Mouse (Mus musculus) spleen, adult 18-20 months (tissue): ENCODE results near the gene Zbtb16.

Experiments used
- DNase-seq, 2 experiments: peaks; one replicate each; pipeline ENCODE4 v3.0.0; 2022; ENCODE audit warnings: mixed read lengths in 2 of 2

Zbtb16 gene

DNA sequence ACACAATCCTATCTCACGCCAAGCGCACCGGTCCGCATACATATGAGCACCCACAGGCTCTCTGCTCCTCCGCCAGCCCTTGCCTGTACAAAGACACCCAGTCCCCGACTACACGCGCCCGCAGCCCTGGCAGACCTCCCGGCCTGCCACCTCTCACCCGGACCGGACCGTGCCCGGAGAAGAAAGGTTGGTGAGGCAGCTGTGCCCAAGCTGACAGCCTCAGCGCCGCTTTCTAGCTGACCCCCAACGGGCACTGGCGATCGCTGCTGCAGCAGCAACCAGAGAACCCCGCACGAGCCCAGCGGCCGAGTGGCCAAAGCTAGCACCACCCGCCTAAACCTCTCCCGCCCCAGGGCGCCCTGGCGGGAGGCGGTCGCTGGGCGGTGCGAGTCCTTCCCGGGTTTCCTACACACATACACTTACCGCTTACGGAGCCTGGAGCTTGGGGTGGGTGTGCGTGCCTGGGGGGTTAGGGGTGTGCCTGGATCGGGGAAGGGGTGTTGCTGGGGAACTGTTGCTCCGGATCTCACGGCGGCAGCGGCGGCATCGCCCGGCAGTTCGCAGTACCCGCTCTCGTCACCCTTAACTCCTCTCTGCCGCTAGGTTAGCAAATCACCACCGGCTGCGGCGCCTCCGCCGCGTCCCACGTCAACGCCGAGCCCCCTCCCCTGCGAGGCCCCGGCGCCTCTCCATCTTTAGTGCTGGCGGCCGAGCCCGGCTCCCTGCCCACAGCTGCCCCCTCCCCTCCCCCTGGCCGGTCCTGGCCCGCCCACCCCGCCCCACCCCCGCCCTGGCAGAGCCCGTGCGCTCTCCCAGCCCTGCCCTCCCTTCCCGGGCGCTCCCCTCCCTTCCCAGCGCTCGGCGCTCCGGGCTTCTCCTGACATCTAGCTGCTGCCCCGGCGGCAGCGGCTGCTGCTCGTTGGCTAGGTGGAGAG is at the start of gene Zbtb16:
TSS of gene Zbtb16 (minus strand) at position 592 of the 935 bp plus-strand sequence.
- DNase-seq = peak; percentile 19 to 30

DNA sequence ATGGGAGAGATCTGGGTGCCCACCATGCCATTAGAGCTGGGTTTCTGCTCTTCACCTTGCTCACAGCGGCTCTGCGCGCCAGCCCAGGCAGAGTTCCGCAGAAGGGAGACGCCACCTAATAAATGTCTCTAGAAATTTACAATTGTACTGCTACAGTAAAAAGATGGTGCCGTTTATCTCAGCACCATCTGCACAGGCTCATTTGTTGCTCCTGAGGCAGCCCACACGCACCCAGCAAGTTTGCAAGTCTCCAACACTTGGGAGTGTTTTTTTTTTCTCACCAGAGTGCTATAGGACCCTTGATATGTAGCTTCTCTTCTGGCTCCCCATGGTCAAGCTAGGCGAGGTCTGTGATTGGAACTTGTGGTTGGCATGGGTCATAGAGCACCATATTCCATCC is 36.9 kb upstream of the Zbtb16 start:
- DNase-seq = no peak

- no peak for DNase-seq
Measured at GRCm38 (mm10) chr9:48866523-48867121, 30.6 kb upstream of the Zbtb16 start.

- no peak for DNase-seq
Measured at GRCm38 (mm10) chr9:48865235-48865634, 29.2 kb upstream of the Zbtb16 start.

GRCm38 (mm10) chr9:48861481-48861880 is 25.5 kb upstream of the Zbtb16 start:
- DNase-seq = no peak

- DNase-seq = peak; percentile 22 to 40
Measured at GRCm38 (mm10) chr9:48860526-48860845, 24.5 kb upstream of the Zbtb16 start.

DNA sequence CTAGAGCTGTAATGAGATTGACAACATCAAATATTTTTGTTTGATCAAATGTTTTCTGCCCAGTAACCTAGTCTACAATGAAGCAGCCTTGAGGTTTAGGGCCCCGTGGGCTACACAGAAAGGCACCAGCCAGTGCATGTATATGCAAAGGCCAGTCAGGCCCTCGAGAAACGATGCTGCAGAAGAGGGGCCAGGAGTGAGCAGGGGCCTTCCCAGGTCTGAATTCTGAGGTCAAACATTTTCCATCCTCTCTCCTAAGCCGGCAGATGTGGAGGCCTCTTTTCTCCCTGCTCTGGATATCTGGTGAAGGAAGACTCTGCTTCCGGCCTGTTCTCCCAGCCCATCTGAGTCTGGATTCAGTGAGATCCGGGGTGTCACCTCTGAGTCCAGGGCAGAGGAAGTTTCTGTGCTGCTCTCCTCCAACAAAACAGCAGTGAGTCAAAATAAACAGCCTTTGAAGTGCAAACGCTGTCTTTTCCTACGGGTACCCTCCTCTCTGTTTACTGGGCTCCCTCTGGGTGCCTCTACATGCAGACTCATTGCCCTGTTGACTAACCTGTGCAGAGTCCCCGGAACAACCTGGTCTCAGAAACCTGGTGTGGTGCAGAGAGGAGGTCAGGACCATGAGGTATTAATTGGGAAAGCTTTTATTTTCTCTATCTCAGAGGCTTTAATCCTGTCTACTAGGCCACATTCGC is 24.0 kb upstream of the Zbtb16 start:
- DNase-seq = no peak

GRCm38 (mm10) chr9:48857944-48858343 is 21.9 kb upstream of the Zbtb16 start:
- DNase-seq = no peak

DNA sequence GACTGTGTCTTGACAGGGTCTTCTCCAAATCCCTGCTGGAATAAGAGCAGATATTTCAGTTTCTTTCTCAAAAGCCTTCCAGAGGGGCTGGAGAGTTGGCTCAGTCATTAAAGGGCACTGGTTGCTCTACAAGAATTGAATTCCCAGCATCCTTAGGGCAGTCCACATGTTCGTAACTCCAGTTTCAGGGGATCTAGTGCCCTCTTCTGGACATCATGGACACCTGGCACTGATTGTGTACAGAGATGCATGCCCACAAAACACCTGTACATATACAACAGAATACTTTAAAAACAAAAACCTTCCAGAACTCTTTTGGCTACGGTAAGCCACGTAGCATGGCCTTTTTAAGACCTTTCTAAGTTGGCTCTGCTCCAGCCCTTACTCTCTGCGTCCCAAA is 20.2 kb upstream of the Zbtb16 start:
- no peak for DNase-seq

GRCm38 (mm10) chr9:48849531-48849930 is 13.5 kb upstream of the Zbtb16 start:
- no peak for DNase-seq

GRCm38 (mm10) chr9:48839568-48839967 is 3.5 kb upstream of the Zbtb16 start:
- no peak for DNase-seq

- no peak for DNase-seq
Measured at GRCm38 (mm10) chr9:48838346-48838745, 2.3 kb upstream of the Zbtb16 start.

DNA sequence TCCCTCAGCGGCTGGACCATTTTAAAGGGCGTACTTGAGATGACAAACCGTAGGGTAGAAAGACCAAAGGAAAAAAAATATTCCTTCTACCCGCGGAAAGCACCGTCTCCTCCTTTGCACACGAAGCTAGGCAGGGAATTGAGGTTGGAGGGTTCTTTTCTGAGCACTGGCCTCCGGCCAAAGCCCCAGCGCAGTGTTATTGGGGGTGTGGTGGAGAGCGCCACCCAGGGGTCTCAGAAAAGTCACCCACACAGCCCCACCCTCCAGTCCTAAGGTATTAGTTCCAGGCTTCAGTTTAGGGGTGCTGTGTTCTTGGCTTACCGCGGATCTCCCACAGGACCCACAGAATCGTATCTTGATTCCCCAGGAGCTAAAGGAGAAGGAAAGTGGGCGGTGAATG is 1.2 kb upstream of the Zbtb16 start:
- DNase-seq = no peak

- no peak for DNase-seq
Measured at GRCm38 (mm10) chr9:48836566-48836930, 526 bp upstream of the Zbtb16 start.

GRCm38 (mm10) chr9:48834541-48835411 is 1.2 kb downstream of the Zbtb16 start:
- DNase-seq = no peak

GRCm38 (mm10) chr9:48834006-48834405 is 2.0 kb downstream of the Zbtb16 start:
- DNase-seq = no peak

DNA sequence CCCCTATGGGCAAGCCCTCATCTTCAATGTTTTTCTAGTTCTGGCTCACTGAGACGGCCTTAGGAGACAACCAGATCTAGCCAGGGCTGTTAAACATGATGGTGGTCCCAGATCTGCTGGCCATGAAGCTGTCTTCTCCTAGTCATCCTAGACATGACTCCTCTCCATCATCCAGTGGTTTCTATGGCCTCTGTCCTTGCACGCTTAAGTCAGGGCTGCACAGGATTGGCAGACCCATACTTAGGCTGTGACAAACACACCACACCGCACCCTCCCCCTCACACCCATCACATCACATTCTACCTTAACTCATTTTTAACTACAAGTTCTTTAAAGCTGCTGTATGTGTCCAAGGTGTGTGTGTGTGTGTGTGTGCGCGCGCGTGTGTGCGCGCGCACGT is 2.5 kb downstream of the Zbtb16 start:
- no peak for DNase-seq

- no peak for DNase-seq
Measured at GRCm38 (mm10) chr9:48832473-48833100, 3.4 kb downstream of the Zbtb16 start.

DNA sequence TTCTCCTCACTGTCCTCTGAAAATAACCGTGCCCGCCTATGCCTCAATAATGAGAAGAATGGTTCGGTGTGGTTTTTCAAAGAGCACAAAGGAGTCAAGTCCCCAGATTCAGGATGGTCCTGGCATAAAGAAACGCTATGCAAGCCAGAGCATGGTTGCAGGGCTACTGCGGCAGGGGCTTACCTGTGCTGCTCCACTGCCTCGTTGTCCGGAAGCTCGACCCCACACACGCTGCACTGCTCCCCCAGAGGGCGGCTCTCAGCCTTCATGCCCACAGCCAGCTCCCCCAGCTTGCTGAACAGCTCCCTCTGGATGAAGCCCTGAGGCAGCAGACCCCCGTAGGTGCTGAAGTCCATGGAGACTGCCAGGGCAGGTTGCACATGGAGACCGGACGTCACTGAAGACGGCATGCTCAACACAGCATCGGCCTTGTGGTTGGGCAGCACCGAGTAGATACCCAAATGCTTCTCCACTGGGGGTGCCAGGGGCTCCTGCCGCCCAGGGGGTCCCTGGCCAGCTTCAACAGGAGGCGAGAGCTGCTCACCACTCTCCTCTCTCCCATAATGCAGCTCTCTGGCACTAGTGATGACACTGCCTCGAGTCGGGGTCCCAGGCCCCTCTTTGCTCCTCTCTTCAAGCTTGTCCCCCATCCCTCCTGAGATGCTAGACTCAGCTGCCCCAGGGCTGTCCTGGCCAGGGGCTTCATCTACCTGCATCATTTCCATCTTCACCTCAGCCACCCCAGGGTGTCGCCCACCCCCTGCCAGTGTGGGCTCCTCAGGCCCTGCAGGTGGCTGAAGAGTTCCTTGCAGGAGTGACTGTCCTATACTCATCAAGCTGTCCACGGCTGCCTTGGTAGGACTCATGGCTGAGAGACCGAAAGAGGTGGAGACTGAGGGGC is 4.2 kb downstream of the Zbtb16 start:
- DNase-seq = no peak

DNA sequence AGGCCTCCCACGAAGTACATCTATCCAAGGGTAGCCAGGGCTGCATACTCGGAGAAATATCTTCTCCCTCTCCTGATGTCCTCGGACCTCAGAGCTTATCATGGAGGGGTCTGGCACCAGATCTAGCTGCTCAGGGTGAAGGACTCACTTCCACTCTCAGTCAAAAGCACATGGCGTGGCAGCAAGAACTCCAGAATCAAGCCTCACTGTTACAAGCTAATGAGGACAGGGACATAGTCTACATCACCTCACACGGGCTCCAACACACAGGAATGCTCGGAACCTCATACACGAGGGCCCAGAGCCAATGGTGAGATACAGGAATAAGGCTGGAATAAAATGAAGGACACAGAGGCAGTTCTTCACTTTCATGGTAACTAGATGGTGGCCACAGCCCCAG is 7.2 kb downstream of the Zbtb16 start:
- DNase-seq = no peak

DNA sequence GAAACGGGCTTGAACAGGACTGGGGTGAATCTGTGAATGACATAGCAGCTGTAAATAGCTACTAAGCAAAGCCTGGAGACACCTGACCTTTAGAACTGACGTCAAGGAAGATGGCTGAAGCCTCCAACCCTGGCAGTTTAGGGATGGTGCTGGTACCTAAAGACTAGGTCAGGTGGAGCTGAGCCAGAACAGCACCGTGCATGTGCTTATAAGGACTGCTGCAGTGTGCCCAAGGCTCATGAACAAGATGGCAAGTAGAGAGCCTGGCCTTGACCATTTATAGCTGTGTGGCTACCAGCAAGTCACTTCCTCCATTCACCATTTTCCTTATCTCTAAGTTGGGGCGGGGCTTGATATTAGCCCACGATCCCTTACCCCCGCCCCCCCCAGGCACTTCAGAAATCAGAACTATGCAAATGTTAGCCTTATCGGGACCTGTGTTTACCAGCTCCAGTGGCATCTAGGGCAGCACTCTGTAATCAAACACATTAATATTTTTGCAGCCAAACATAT is 9.6 kb downstream of the Zbtb16 start:
- DNase-seq = no peak
